Mouse (Mus musculus) brain, embryonic 14.5 days (tissue): ENCODE data around the gene Trmt2a.

Experiments used
- CTCF ChIP-seq: fragments of 200-500 bp; IDR thresholded peaks from 2 replicates; pipeline ENCODE4 v1.5.1; 2012; ENCODE audit warnings: inconsistent platforms, mild to moderate bottlenecking, moderate library complexity, borderline replicate concordance; ENCODE audit not compliant: insufficient read depth, insufficient read length; ENCODE audit errors: extremely low read depth
- POLR2A ChIP-seq: fragments of 200-500 bp; IDR thresholded peaks from 2 replicates; pipeline ENCODE4 v1.6.1; 2012; ENCODE audit warnings: mild to moderate bottlenecking, inconsistent platforms, borderline replicate concordance; ENCODE audit not compliant: poor library complexity, insufficient read depth, insufficient read length, severe bottlenecking; ENCODE audit errors: extremely low read depth

- TF ChIP-seq POLR2A (no peak), CTCF (no peak)
Observed at GRCm38 (mm10) chr16:18220856-18221542, 27.5 kb upstream of the Trmt2a start.
